Mouse (Mus musculus) neural tube, embryonic 13.5 days (tissue): ENCODE results near the gene Arih1. TPM values are rescaled to one million over a fixed set of nuclear protein-coding genes. Genes with fewer than 3 reads are reported as not detected.
"Not testable (repeated sequence)": the region's sequence is repeated elsewhere in the genome, so short reads cannot be mapped to it uniquely, and the experiment has no call there.

Source experiments
- ATAC-seq: fragments of 200-750 bp; cut with Nextera tagmentation; 2 replicates; pipeline ENCODE4 v1.8.0; 2017; ENCODE audit warnings: low read depth, mild to moderate bottlenecking, moderate TSS enrichment, moderate library complexity
- H3K27ac ChIP-seq: fragments of 300-500 bp; sonication (generic); replicated peaks from 2 replicates; pipeline ENCODE4 v1.5.1; 2015; ENCODE audit warnings: moderate library complexity, mild to moderate bottlenecking, inconsistent platforms
- H3K27me3 ChIP-seq: fragments of 300-500 bp; sonication (generic); 2 replicates; pipeline ENCODE4 v1.6.1; 2015; ENCODE audit warnings: mild to moderate bottlenecking, inconsistent platforms
- H3K36me3 ChIP-seq: fragments of 300-500 bp; sonication (generic); 2 replicates; pipeline ENCODE4 v1.6.1; 2015; ENCODE audit warnings: mild to moderate bottlenecking, inconsistent platforms
- H3K4me1 ChIP-seq: fragments of 300-500 bp; sonication (generic); replicated peaks from 2 replicates; pipeline ENCODE4 v1.6.1; 2015; ENCODE audit warnings: inconsistent platforms
- H3K4me2 ChIP-seq: fragments of 300-500 bp; sonication (generic); 2 replicates; pipeline ENCODE4 v1.6.1; 2015; ENCODE audit warnings: inconsistent platforms, mild to moderate bottlenecking, moderate library complexity
- H3K4me3 ChIP-seq: fragments of 300-500 bp; sonication (generic); 2 replicates; pipeline ENCODE4 v1.5.1; 2015; ENCODE audit warnings: mild to moderate bottlenecking, inconsistent platforms
- H3K9ac ChIP-seq: fragments of 300-500 bp; sonication (generic); 2 replicates; pipeline ENCODE4 v1.6.1; 2015; ENCODE audit warnings: moderate library complexity, mild to moderate bottlenecking, inconsistent platforms
- H3K9me3 ChIP-seq: fragments of 300-500 bp; sonication (generic); 2 replicates; pipeline ENCODE4 v1.6.1; 2016; ENCODE audit warnings: inconsistent platforms
- WGBS: fragments of 180-500 bp; shearing (Covaris S2); methylation state at CpG from one replicate; pipeline ENCODE4 v1.1.7; 2015; 5-methylcytosine and 5-hydroxymethylcytosine counted together
- polyA plus RNA-seq: library from polyadenylated mRNA; unstranded; fragments of >200 nt; fragmentation: Nextera tagmentation; extraction: Ambion mirVana; gene quantifications from 2 replicates; pipeline ENCODE4 v1.2.1, GENCODE M21; 2015

The Arih1 gene
- polyA plus RNA-seq, 1 experiment from 2014 or later: 20.0 TPM

DNA sequence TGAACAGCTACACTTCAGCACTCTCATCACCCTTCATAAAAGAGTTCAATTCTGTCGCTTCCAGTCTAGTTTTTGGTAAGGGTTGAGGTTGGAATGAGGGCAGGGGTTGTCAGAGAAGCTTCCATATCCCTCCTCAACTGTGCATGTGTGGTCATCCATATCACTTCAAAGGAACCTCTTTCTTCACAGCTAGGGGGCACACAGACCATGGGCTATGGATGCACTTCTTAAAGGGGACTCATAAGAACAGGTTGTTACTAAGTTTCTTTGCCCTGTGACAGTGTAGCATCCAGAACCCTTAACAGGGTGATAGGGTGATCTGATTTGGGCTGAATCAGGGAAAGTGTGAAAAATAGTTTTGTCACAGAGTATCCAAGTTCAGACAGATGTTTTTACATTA lies 128.4 kb downstream of the Arih1 start:
- not testable (repeated sequence) for H3K36me3 ChIP-seq, ATAC-seq, H3K27ac ChIP-seq, H3K9me3 ChIP-seq, H3K27me3 ChIP-seq, H3K4me3 ChIP-seq, H3K4me2 ChIP-seq, H3K4me1 ChIP-seq, H3K9ac ChIP-seq
- 53% methylated on average over 1 of the region's 1 CpGs for WGBS

DNA sequence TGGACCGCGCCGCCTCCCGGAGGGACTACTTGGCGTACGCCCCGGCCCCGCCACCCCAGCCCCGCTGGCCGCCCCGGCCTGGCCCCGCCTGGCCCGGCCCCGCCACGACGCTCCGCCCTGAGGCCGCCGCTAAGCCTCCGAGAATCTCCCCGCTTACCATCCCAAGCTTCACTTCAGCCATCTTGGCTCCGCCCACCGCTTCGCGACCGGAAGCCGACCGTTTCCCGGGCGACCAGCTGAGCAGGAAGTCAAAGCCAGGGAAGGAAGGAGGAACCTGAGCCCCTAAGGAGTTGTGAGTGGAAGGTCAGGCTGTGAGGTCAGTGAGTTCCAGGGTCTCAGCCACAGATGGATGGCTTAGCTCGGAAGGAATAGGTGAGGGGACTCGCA lies 133.2 kb downstream of the Arih1 start, which contains the start of gene Bbs4:
Gene Bbs4 (minus strand): TSS at position 256 of the 387 bp plus-strand sequence.
- peak within 1 kb of the TSS; percentile 74 for H3K4me3 ChIP-seq
- WGBS: under 1% methylated on average over 31 of the region's 32 CpGs
- no peaks in the 10 kb centered on the region for H3K9me3 ChIP-seq
- H3K27ac ChIP-seq: peak within 1 kb of the TSS; percentile 88
- H3K9ac ChIP-seq: peak within 1 kb of the TSS; percentile 91
- peak within 1 kb of the TSS; percentile 69 for H3K4me2 ChIP-seq
- no peaks in the 10 kb centered on the region for H3K27me3 ChIP-seq
- ATAC-seq: peak; percentile 93
- H3K4me1 ChIP-seq: peaks cover 13% of the 10 kb centered on the region
- no peaks in the 10 kb centered on the region for H3K36me3 ChIP-seq

DNA sequence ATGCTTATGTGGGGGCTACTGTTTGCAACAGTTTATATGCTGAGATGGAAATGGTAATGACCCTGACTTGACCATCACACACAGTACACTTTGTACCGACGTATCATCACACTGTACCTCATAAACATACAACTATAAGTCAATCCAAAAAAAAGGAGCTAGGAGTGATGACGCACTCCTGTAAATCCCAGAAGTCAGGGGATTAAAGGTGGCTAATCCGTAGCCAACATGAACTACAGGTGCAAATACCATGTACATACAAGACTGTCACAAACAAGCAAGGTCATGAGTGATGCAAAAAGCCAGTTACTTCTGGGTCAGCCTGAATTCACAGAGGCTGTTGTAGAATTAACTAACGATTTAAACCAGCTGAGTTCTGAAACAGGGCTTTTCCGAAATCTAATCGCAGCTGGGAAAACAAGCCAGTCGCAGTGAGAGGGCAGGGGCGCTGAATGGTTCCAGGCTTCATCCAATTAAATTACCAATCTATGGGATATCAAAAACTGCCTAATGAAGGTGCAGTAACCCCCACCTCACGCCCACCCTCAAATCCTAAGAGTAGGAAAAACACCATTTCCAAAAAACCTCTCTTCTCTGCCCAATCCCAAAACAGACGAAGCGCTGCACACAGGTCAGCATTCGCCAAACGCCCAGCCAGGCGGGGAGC lies 133.7 kb downstream of the Arih1 start:
- 11% methylated on average over 15 of the region's 15 CpGs for WGBS

DNA sequence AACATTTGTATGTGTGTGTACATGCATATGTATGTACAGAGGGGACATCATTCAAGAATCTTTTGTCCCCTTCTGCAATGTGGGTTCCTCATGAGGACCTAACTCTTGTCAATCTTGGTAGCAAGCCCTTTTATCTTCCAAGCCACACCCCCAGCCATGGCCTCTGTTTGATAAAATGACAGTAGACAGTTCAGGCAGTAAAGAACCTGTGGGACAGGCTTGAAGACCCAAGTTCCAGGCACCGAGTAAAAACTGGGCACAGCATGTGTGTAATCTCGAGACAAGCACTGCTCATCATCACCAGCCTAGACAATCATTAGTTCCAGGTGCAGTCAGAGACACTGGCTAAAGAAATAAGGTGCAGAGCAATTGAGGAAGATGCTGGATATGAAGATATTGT lies 140.2 kb downstream of the Arih1 start:
- 0 out of 2 replicates have a peak, but pooled peaks cover 4% of the 10 kb centered on the region for H3K9me3 ChIP-seq
- H3K4me2 ChIP-seq: no peak overlapping the region
- H3K9ac ChIP-seq: no peak overlapping the region
- H3K36me3 ChIP-seq: peaks cover 28% of the 10 kb centered on the region
- no peak for ATAC-seq
- H3K4me1 ChIP-seq: no peaks in the 10 kb centered on the region
- H3K4me3 ChIP-seq: no peak overlapping the region
- 81% methylated on average over 2 of the region's 2 CpGs for WGBS
- H3K27me3 ChIP-seq: no peaks in the 10 kb centered on the region
- no peak overlapping the region for H3K27ac ChIP-seq

More for the DNA sequence above, 133.7 kb downstream of the Arih1 start:
- H3K4me1 ChIP-seq: peaks cover 13% of the 10 kb centered on the region
- H3K27ac ChIP-seq: peak overlapping the region; percentile 88
- peak overlapping the region; percentile 74 for H3K4me3 ChIP-seq
- H3K9me3 ChIP-seq: no peaks in the 10 kb centered on the region
- H3K36me3 ChIP-seq: no peaks in the 10 kb centered on the region
- peak overlapping the region; percentile 91 for H3K9ac ChIP-seq
- peak overlapping the region; percentile 69 for H3K4me2 ChIP-seq
- H3K27me3 ChIP-seq: no peaks in the 10 kb centered on the region
- peak; percentile 19; the same call in 1 of the 2 replicates for ATAC-seq

DNA sequence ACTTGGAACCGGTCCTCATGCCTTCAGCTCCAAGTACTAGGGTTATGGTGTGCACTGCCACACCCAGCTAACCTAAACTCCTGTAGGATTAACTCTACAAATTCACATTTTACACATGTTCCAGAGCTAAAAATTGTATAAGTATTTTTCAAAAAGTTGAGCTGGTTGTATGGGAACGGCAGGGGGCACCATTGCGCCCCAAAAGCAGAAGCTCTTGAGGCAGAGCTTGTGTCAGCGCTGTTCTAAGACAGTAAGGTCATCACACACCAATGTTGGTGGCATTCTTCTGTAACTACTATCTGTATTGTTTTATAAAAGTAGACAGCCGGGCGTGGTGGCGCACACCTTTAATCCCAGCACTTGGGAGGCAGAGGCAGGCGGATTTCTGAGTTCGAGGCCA lies 146.4 kb downstream of the Arih1 start:
- no peaks in the 10 kb centered on the region for H3K27me3 ChIP-seq
- 0 out of 2 replicates have a peak, but pooled peaks cover 4% of the 10 kb centered on the region for H3K9me3 ChIP-seq
- WGBS: 92% methylated on average over 9 of the region's 9 CpGs
- no peak for ATAC-seq
- peaks cover 70% of the 10 kb centered on the region for H3K36me3 ChIP-seq
- H3K27ac ChIP-seq: no peak overlapping the region
- H3K4me2 ChIP-seq: no peak overlapping the region
- H3K4me1 ChIP-seq: no peaks in the 10 kb centered on the region
- no peak overlapping the region for H3K9ac ChIP-seq
- H3K4me3 ChIP-seq: no peak overlapping the region

DNA sequence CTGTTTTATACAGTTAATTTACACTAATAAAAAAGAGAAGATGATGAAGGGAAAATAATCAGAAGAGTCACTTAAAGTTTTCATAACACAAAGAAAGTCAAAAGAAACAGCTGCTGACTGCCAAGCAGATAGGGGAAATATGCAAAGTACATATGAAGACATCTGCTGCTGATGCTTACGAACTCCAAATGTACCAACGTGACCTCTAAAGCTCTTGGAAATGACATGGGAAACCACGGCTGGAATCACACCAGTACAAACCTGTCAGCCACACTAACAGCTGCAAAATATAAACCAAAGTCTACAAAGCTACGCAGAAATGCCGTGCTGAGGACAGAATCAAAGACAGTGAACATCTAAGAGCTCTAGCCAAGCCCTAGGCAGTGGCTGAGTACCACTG lies 147.3 kb downstream of the Arih1 start:
- H3K27ac ChIP-seq: no peak overlapping the region
- ATAC-seq: no peak
- no peak overlapping the region for H3K4me3 ChIP-seq
- no peaks in the 10 kb centered on the region for H3K4me1 ChIP-seq
- H3K9ac ChIP-seq: no peak overlapping the region
- H3K9me3 ChIP-seq: 0 out of 2 replicates have a peak, but pooled peaks cover 4% of the 10 kb centered on the region
- H3K36me3 ChIP-seq: peaks cover 77% of the 10 kb centered on the region
- no peaks in the 10 kb centered on the region for H3K27me3 ChIP-seq
- 92% methylated on average over 5 of the region's 5 CpGs for WGBS
- H3K4me2 ChIP-seq: no peak overlapping the region

DNA sequence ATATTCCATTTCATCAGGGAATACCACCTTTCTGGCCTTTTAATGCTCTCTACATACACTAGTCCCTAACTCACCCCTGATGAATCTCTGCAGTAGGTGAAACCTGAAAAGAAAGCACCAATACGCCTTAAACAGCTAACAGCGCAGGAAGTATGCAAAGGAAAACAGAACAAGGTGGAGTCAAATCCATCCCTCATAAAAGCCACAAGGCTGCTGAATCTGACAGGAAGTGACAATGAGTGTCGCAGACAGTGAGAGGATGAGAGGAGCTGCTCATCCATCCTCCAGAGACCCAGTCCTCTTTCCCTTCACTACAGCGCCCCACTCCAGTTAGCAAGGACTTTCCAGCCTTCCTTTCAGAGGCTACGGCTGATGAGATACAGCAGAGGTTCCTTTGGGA lies 148.0 kb downstream of the Arih1 start:
- no peaks in the 10 kb centered on the region for H3K4me1 ChIP-seq
- WGBS: 87% methylated on average over 5 of the region's 5 CpGs

More for the DNA sequence above, 148.0 kb downstream of the Arih1 start:
- H3K4me2 ChIP-seq: no peak overlapping the region
- ATAC-seq: no peak
- H3K27ac ChIP-seq: no peak overlapping the region
- H3K27me3 ChIP-seq: no peaks in the 10 kb centered on the region
- H3K4me3 ChIP-seq: no peak overlapping the region
- H3K9ac ChIP-seq: no peak overlapping the region
- peaks cover 78% of the 10 kb centered on the region for H3K36me3 ChIP-seq
- 0 out of 2 replicates have a peak, but pooled peaks cover 4% of the 10 kb centered on the region for H3K9me3 ChIP-seq

Other genes with a start within 250 kb of the Arih1 start
- 27.3 and 28.1 TPM in 2 replicates for gene Adpgk, start 195.1 kb downstream of the Arih1 start, polyA plus RNA-seq
- gene Bbs4, start 133.1 kb downstream of the Arih1 start, polyA plus RNA-seq: 33.9 and 34.8 TPM in 2 replicates
- gene Hexa, start 52.9 kb upstream of the Arih1 start, polyA plus RNA-seq: 58.6 and 63.7 TPM in 2 replicates
- gene Tmem202, start 53.2 kb upstream of the Arih1 start, polyA plus RNA-seq: 0.24 TPM in 1 of 2 replicates, not detected in the other
- gene Celf6, start 91.3 kb upstream of the Arih1 start, polyA plus RNA-seq: 21.7 and 24.8 TPM in 2 replicates
- gene Parp6, start 130.7 kb upstream of the Arih1 start, polyA plus RNA-seq: 189 and 197 TPM in 2 replicates
- 1,094 and 1,196 TPM in 2 replicates for gene Pkm, start 169.8 kb upstream of the Arih1 start, polyA plus RNA-seq
- gene Gramd2, start 193.5 kb upstream of the Arih1 start, polyA plus RNA-seq: 1.3 and 1.9 TPM in 2 replicates